Mouse (Mus musculus) Muller cell, postnatal 12 days (primary cell): ENCODE measurements around the gene Cfd.

Experiments used
- DNase-seq: peaks from one replicate; pipeline ENCODE4 v3.0.0-alpha.2; 2015; ENCODE audit errors: inconsistent ontology term

Cfd gene

GRCm38 (mm10) chr10:79886054-79886453, 4.6 kb upstream of the Cfd start, which contains the start of gene Elane:
Gene Elane (plus strand): TSS chr10:79886247.
- no peak for DNase-seq

- DNase-seq, result no peak
Observed at GRCm38 (mm10) chr10:79886611-79887010, 4.0 kb upstream of the Cfd start.

- DNase-seq, result no peak
Observed at GRCm38 (mm10) chr10:79889386-79889785, 1.3 kb upstream of the Cfd start.

- peak; percentile 77 for DNase-seq
Observed at GRCm38 (mm10) chr10:79892451-79893118, 1.9 kb downstream of the Cfd start.

- no peak for DNase-seq
Observed at GRCm38 (mm10) chr10:79896306-79896705, 5.7 kb downstream of the Cfd start.

GRCm38 (mm10) chr10:79896814-79897213, 6.2 kb downstream of the Cfd start:
- DNase-seq, result no peak

GRCm38 (mm10) chr10:79897316-79898245, 6.9 kb downstream of the Cfd start:
- DNase-seq, result no peak

- DNase-seq, result peak; percentile 98
Observed at GRCm38 (mm10) chr10:79900951-79901410, 10.3 kb downstream of the Cfd start.

GRCm38 (mm10) chr10:79906712-79907111, 16.1 kb downstream of the Cfd start:
- no peak for DNase-seq

GRCm38 (mm10) chr10:79907415-79907814, 16.8 kb downstream of the Cfd start:
- DNase-seq, result no peak

- DNase-seq, result peak; percentile 99
Observed at GRCm38 (mm10) chr10:79908167-79909091, 17.8 kb downstream of the Cfd start, which contains the start of gene Med16. Gene Med16 (minus strand): TSS chr10:79908923.

- no peak for DNase-seq
Observed at GRCm38 (mm10) chr10:79909092-79909922, 18.7 kb downstream of the Cfd start.

GRCm38 (mm10) chr10:79910556-79910955, 19.9 kb downstream of the Cfd start, which contains the start of gene Gm26602:
Gene Gm26602 (plus strand): TSS chr10:79910856.
- DNase-seq, result no peak

- no peak for DNase-seq
Observed at GRCm38 (mm10) chr10:79912412-79912811, 21.8 kb downstream of the Cfd start.

- DNase-seq, result no peak
Observed at GRCm38 (mm10) chr10:79914131-79914947, 23.7 kb downstream of the Cfd start.

GRCm38 (mm10) chr10:79914948-79915596, 24.4 kb downstream of the Cfd start:
- DNase-seq, result no peak

GRCm38 (mm10) chr10:79916081-79916480, 25.4 kb downstream of the Cfd start:
- DNase-seq, result no peak

GRCm38 (mm10) chr10:79916808-79917531, 26.3 kb downstream of the Cfd start, which contains the start of gene Kiss1r:
Gene Kiss1r (plus strand): TSS chr10:79916971.
- DNase-seq, result peak; percentile 84
